Mouse (Mus musculus) heart, embryonic 15.5 days (tissue): ENCODE results near the gene Islr. TPM values are rescaled to one million over a fixed set of nuclear protein-coding genes. Genes with fewer than 3 reads are reported as not detected.

Experiments used
- ATAC-seq: fragments of 200-750 bp; cut with Nextera tagmentation; replicated peaks from 2 replicates; pipeline ENCODE4 v1.8.0; 2017; ENCODE audit warnings: low read depth, moderate TSS enrichment; ENCODE audit not compliant: insufficient number of reproducible peaks, insufficient read depth, low FRiP score
- H3K27ac ChIP-seq: fragments of 300-500 bp; sonication (generic); 2 replicates; pipeline ENCODE4 v1.5.1; 2015; ENCODE audit warnings: mild to moderate bottlenecking, inconsistent platforms
- H3K27me3 ChIP-seq: fragments of 300-500 bp; sonication (generic); 2 replicates; pipeline ENCODE4 v1.6.1; 2015; ENCODE audit warnings: inconsistent platforms
- H3K36me3 ChIP-seq: fragments of 300-500 bp; sonication (generic); 2 replicates; pipeline ENCODE4 v1.6.1; 2015; ENCODE audit warnings: mild to moderate bottlenecking, inconsistent platforms
- H3K4me1 ChIP-seq: fragments of 300-500 bp; sonication (generic); replicated peaks from 2 replicates; pipeline ENCODE4 v1.6.1; 2015; ENCODE audit warnings: inconsistent platforms
- H3K4me2 ChIP-seq: fragments of 300-500 bp; sonication (generic); 2 replicates; pipeline ENCODE4 v1.6.1; 2015; ENCODE audit warnings: inconsistent platforms, mild to moderate bottlenecking, moderate library complexity
- H3K4me3 ChIP-seq: fragments of 300-500 bp; sonication (generic); 2 replicates; pipeline ENCODE4 v1.5.1; 2015; ENCODE audit warnings: mild to moderate bottlenecking, inconsistent platforms
- H3K9ac ChIP-seq: fragments of 300-500 bp; sonication (generic); 2 replicates; pipeline ENCODE4 v1.6.1; 2015; ENCODE audit warnings: mild to moderate bottlenecking, inconsistent platforms
- H3K9me3 ChIP-seq: fragments of 300-500 bp; sonication (generic); replicated peaks from 2 replicates; pipeline ENCODE4 v1.6.1; 2016; ENCODE audit warnings: inconsistent platforms
- WGBS: fragments of 180-500 bp; shearing (Covaris S2); methylation state at CpG from one replicate; pipeline ENCODE4 v1.1.7; 2015; ENCODE audit warnings: mixed read lengths; 5-methylcytosine and 5-hydroxymethylcytosine counted together
- polyA plus RNA-seq: library from polyadenylated mRNA; unstranded; fragments of >200 nt; fragmentation: Nextera tagmentation; extraction: Ambion mirVana; gene quantifications from 2 replicates; pipeline ENCODE4 v1.2.1, GENCODE M21; 2015

The Islr gene
- polyA plus RNA-seq, 1 experiment from 2014 or later: 28.4 TPM

DNA sequence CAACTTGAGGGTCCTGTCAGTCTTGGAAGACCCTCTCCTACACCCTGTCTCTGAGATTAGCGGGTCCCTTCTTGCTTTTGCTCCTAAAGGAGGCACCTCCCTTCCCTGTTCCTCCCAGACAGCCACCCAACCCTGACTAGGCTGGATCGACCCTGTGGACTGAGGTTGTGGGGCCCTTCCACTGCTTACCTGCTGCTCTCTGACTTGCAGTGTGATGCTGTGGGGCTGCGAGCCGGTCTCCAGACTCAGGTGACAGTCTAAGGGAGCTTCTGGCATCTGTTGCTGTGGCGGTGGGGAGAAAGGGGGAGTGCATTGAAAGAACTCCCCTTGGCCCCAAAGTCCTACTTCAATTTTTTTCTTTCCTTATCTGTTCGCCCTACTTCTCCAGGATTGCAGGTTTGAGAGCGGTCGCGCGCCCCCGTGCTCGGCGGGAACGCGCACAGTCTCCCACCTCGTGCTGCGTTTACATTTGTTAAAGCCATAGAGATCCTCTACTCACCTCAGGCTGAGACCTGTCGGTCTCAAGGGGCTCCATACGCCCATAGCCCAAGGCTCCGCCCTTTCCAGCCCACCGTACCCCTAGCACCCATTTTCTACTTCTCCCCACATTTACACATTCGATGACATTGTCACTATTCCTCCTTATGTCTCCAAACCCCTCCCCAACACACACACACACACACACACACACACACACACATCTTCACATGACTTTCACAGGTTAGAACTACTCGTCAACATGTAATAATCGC is 2.8 kb downstream of the Islr start:
- WGBS: 3% methylated on average over 24 of the region's 24 CpGs
- peak overlapping the region; percentile 15; the same call in 1 of the 2 replicates for H3K4me2 ChIP-seq
- no peak overlapping the region for H3K27ac ChIP-seq
- H3K4me3 ChIP-seq: peak overlapping the region; percentile 13; the same call in 1 of the 2 replicates
- H3K9me3 ChIP-seq: no peaks in the 10 kb centered on the region
- peaks cover 62% of the 10 kb centered on the region for H3K4me1 ChIP-seq
- H3K27me3 ChIP-seq: peaks cover 79% of the 10 kb centered on the region
- no peaks in the 10 kb centered on the region for H3K36me3 ChIP-seq
- ATAC-seq: no peak
- no peak overlapping the region for H3K9ac ChIP-seq

DNA sequence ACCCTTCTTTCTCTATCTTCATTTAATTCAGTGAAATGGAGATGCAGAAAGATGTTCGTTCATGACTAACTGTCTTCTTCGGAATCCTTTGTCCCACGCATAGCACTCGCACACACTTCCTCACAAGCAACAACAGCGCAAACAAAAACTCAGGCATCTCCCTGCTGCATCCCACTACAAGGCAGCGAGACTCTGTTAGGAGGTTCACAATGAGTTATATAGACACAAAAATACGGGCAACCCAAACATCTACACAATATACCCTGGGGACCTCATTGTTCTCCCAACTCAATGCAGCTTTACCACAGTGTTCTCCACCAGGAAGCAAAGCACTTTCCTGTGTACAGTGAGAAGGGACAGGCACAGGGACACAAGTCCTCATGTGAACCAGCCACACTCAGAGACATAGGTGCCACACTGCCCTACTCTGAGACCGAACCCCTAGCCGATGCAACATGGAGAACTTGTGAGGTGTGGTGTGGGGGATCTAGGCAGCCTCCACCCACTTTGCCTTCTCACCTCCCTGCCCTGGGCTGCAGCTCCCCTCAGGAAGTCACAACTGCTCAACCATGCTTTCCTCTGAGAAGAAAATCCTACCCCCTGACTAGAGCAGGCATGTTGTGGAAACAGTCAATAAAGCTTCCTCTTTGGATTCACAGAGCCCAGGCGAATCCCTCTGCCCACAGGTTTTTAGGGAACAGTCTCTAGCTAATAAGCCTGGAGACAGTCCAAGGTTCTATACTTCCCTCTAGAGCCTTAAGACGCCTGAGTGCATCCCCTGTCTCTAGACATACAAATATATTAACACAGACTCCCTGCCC is 3.6 kb downstream of the Islr start:
- Histone ChIP-seq H3K9ac (no peak overlapping the region), H3K9me3 (no peaks in the 10 kb centered on the region), H3K27ac (no peak overlapping the region), H3K4me1 (peaks cover 63% of the 10 kb centered on the region), H3K4me2 (no peak overlapping the region), H3K4me3 (no peak overlapping the region), H3K27me3 (peaks cover 87% of the 10 kb centered on the region), H3K36me3 (no peaks in the 10 kb centered on the region)
- 11% methylated on average over 11 of the region's 11 CpGs for WGBS
- no peak for ATAC-seq

DNA sequence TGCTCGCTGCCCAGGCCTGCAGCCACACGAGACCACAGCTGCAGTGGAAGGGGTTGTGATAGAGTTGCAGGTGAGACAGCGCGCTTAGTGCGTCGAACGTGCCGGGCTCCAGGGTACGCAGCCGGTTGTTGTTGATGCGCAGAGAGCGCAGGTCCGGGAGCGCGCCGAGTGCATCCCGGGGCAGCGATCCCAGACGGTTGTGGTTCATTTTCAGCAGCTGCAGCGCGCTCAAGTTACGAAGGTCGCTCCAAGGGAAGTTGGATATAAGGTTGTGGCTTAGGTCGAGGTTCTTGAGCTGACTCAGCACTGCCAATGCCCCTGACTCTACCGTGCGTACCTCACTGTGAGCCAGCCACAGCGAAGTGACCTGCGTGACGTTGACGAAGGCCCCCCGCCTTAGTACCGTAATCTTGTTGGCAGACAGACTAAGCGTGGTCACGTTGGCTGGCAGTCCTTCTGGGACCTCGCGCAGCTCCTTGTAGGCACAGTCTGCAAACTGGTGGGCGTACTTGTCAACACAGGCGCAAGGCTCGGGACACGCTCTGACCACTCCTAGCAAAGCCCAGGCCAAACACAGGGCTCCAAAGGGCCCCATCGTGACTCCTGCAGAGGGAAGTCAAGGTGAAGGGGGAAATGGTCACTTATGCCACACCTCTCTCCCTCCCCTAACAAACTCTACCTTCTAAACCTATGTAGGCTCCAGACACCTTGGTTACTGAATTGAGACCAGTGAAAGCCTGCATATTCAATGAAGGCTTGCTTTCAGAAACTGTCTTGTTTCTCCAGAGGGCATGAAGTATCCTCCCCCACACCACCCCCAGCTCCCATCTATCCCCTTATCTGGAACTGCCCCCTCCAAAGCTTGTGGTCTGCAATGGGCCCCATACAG is 4.5 kb downstream of the Islr start:
- peaks cover 95% of the 10 kb centered on the region for H3K27me3 ChIP-seq
- H3K4me2 ChIP-seq: peak overlapping the region; percentile 70
- no peaks in the 10 kb centered on the region for H3K36me3 ChIP-seq
- H3K9me3 ChIP-seq: no peaks in the 10 kb centered on the region
- no peak overlapping the region for H3K27ac ChIP-seq
- peaks cover 60% of the 10 kb centered on the region for H3K4me1 ChIP-seq
- no peak for ATAC-seq
- H3K4me3 ChIP-seq: peak overlapping the region; percentile 28
- WGBS: 2% methylated on average over 41 of the region's 41 CpGs
- no peak overlapping the region for H3K9ac ChIP-seq

DNA sequence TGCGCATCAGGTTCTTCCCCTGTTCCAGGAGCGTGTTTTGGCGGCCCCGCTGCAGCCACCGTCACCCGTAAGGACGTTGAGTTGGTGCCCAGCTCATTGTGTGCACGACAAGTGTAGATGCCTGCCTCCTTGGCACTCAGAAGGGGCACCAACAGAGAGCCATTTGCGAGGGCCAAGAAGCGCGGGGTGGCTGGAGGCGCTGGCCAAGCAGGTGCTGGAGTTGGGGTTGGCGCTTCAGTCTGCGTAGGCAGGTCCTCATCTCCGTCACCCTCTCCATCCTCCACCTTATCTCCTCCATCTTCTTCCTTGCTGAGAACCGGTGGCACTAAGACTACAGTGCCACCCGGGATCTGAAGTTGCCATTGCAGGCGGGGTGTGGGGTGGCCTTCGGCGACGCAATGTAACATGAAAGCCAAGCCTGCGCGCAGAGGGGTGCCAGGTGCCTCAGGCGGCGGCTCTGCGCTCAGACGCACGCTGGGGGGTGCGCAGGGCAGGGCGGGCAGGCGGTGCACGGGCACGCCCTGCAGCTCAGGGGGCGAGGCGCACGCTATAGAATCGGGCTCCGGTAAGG is 5.2 kb downstream of the Islr start:
- no peak overlapping the region for H3K9ac ChIP-seq
- peak overlapping the region; percentile 70 for H3K4me2 ChIP-seq
- peaks cover 54% of the 10 kb centered on the region for H3K4me1 ChIP-seq
- H3K36me3 ChIP-seq: no peaks in the 10 kb centered on the region
- H3K27ac ChIP-seq: no peak overlapping the region
- WGBS: 3% methylated on average over 38 of the region's 38 CpGs
- no peaks in the 10 kb centered on the region for H3K9me3 ChIP-seq
- H3K27me3 ChIP-seq: peaks cover 100% of the 10 kb centered on the region
- H3K4me3 ChIP-seq: peak overlapping the region; percentile 39
- ATAC-seq: no peak

DNA sequence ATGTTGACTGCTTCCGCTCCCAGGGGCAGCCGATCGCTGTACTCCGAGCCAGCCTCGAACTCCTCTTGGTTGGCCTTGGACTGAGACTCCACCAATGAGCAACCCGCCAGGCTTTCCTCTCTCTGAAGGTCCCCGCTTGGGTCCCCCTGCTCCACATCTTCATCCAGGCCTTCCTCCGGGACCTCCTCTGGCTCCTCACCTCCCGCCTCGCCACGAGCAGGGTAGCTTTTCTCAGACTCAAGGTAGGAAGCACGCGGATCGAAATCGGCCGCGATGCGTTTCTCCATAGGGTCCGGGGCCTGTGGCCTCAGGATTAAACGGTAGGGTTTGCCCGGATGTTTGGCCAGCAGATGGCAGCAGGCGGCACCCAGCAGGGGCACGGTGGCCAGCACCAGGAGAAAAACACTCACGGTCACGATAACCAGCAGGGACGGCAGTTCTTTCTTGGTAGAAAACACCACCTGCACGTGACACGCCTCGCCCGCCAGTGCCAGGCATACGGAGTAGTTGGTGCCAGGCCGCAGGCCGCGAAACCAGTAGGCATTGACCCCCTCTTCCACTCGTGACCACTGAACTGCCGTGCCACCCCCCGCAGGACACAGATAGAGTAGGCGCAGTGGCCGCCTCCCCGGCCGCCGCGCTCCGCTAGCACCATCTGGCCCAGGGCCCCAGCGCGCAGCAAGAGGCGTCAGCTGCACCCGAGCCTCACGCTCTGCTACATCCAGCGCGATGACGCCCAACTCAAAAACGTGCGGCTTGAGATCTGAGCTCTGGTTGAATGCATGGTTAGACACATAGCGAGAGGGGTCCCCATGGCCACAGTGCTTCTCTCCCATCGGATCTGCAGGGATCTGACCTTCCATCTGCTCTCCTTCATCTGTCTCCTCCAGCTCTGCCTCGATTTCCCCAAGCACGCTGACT is 6.1 kb downstream of the Islr start:
- Histone ChIP-seq H3K9me3 (no peaks in the 10 kb centered on the region), H3K4me3 (peak overlapping the region; percentile 39), H3K27me3 (peaks cover 100% of the 10 kb centered on the region), H3K27ac (no peak overlapping the region), H3K4me2 (peak overlapping the region; percentile 70), H3K9ac (0 out of 2 replicates have a peak overlapping the region, but pooled peaks have one; percentile 25), H3K4me1 (peaks cover 48% of the 10 kb centered on the region), H3K36me3 (no peaks in the 10 kb centered on the region)
- 0 out of 2 replicates have a peak, but pooled peaks have one; percentile 47 for ATAC-seq
- WGBS: 2% methylated on average over 58 of the region's 58 CpGs

DNA sequence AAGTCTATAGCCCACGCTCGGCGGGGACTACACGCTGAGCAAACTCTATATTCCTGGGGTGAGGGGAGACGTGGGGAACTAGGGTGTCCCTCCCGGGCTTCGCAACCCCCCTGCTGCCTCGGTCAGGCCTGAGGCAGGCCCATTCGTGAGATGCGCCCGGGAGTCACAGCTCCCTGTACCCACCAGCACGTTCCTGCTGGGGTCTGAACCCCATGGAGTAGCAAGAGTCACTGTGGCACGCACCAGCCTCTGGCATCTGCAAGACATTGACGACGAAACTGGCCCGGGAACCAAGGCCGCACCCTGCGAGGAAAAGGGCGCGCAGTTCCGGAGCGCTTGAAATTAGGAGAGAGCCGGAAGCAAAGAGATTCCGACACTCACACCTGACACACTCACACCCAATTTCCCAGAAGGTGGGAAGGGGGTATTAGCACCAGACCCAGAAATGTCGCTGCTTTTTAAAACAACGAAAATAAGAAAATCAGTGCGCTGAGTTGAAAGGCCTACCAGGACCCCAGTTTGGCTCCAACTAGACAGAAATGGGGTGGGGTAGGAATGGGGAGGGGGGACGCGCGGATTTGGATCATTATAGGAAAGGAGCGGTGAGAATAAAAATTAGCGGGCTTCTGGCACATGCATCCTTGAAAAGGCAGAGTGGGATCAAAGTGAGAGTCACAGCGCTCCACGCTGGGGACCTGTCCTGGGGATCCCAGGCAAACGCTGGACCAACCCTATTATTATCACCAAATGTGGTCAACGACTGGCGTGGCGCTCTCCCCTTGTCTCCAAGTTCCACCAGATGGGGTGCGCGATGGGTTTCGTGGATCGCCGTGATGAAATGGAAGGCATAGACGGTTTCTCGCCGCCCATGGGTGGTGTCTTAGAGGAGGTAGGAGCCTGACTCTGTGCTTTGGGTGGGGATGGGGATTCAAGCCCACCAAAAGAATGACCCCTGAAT is 7.2 kb downstream of the Islr start:
- no peaks in the 10 kb centered on the region for H3K9me3 ChIP-seq
- H3K4me1 ChIP-seq: peaks cover 44% of the 10 kb centered on the region
- ATAC-seq: no peak
- H3K27me3 ChIP-seq: peaks cover 89% of the 10 kb centered on the region
- H3K27ac ChIP-seq: no peak overlapping the region
- WGBS: 5% methylated on average over 46 of the region's 46 CpGs
- H3K4me3 ChIP-seq: peak overlapping the region; percentile 39
- H3K36me3 ChIP-seq: no peaks in the 10 kb centered on the region
- H3K4me2 ChIP-seq: peak overlapping the region; percentile 70
- H3K9ac ChIP-seq: no peak overlapping the region

DNA sequence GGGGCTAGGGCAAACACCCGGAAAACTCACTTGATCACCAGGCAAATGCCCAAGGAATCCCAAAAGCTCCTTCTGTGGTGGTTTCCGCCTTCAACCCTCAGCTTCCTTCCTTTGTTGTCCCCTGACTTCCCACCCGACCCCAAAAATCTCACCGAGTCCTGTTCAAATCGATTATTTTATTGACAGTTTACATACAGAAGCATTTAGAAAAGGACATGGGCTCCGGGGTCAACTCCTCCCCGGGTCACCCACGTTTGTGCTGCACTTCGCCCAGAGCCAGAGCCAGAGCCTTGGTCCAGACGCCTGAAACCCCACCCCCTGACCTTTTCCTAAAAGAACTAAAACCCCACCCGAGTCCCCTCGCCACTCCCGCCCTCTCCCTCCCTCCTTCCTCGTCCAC is 8.0 kb downstream of the Islr start:
- Histone ChIP-seq H3K4me2 (peak overlapping the region; percentile 70; the same call in 1 of the 2 replicates), H3K4me1 (peaks cover 38% of the 10 kb centered on the region), H3K27me3 (peaks cover 84% of the 10 kb centered on the region), H3K9me3 (no peaks in the 10 kb centered on the region), H3K9ac (no peak overlapping the region), H3K27ac (no peak overlapping the region), H3K36me3 (no peaks in the 10 kb centered on the region), H3K4me3 (peak overlapping the region; percentile 39)
- 7% methylated on average over 13 of the region's 14 CpGs for WGBS
- ATAC-seq: no peak

DNA sequence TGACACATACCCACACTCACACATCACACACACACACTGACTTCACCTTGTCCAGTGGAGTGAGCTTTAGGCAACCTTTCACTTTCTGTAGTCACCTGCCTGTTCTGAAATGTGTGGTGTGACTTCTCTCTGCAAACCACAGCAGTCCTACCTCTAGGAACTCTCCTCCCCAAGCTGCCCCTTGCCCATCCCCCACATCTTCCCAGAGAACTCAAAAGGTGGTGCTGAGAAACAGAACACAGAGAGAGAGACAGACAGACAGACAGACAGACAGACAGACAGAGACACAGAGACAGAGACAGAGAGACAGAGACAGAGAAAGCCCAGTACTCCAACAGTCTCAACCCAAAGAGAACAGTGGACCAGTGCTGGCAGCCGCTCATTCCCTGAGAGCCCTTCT is 8.4 kb downstream of the Islr start:
- 23% methylated on average over 1 of the region's 1 CpGs for WGBS
- Histone ChIP-seq H3K9ac (no peak overlapping the region), H3K4me3 (no peak overlapping the region), H3K27me3 (peaks cover 84% of the 10 kb centered on the region), H3K4me2 (no peak overlapping the region), H3K36me3 (no peaks in the 10 kb centered on the region), H3K4me1 (peaks cover 38% of the 10 kb centered on the region), H3K9me3 (no peaks in the 10 kb centered on the region), H3K27ac (no peak overlapping the region)
- ATAC-seq: no peak

DNA sequence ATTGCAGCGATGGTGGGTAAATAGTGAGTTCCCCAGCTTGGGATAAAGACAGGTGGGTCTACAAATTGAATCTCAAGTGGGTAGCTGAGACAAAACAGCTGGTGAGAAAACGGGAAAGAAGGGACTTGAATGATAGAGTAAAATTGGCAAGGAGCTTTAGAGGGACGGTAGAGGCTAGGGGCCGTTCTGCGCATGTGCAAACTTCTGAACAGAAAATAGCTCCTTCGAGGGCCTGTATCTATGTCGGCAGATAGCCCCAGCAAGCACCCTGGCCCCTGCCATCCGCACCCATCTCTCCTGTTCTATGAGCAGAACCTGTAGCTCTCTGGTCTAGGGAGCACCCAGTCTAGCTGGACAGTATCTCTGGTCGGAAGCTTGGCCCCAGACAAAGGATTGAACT is 9.9 kb downstream of the Islr start:
- Histone ChIP-seq H3K27me3 (peaks cover 81% of the 10 kb centered on the region), H3K9me3 (no peaks in the 10 kb centered on the region), H3K27ac (no peak overlapping the region), H3K36me3 (no peaks in the 10 kb centered on the region), H3K4me1 (peaks cover 31% of the 10 kb centered on the region), H3K4me2 (no peak overlapping the region), H3K4me3 (no peak overlapping the region), H3K9ac (no peak overlapping the region)
- WGBS: 56% methylated on average over 9 of the region's 9 CpGs
- no peak for ATAC-seq
